Mouse (Mus musculus) retina, postnatal 7 days (tissue): ENCODE results near the gene Ttc22.

Experiments
- DNase-seq: peaks from one replicate; pipeline ENCODE4 v3.0.0-alpha.2; 2012; ENCODE audit warnings: low read depth, low spot score

Gene Ttc22

DNA sequence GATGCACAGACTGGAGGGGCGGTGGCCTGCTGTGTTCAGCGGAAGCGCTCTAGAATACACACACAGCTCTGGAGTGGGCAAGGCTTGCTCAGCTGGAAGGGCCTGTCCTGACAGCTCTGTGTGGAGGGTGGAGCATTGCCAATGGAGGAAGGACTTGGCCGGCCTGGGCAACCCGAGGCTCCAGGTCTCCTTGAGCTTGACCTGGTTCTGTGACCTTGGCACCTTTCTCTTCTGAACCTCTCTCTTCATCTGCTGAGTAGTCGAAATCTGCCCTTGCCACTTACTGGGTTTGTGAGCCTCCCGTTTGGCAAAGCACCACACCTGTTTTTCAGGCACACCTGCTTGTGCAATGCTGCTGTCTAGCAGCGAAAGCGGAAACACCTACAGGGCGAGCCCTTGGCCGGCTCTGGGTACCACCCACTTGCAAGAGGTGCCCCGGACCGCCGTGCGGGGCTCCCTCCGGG lies at the start of gene Ttc22:
Gene Ttc22, plus strand, starts transcription at position 403 of the 464 bp plus-strand sequence.
- no peak for DNase-seq

DNA sequence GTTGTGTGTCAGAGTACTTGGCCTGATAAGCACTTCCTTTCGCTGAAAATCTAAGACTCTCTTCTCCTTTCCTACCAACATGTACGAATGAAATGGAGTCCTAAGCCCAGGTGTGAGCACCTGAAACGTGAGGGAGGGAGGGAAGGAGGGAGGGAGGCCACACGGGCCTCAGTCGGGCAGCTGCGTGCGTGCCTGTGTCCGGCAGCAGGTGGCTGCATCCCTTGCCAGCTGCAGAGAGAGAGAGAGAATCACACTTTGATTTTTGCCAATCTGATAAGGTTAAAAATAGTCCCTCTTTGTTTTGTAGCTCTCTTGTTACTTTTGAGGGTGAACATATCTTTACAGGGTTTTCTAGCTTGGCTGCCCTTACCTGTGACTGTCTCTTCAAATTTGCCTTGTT lies 47.2 kb upstream of the Ttc22 start:
- no peak for DNase-seq

DNA sequence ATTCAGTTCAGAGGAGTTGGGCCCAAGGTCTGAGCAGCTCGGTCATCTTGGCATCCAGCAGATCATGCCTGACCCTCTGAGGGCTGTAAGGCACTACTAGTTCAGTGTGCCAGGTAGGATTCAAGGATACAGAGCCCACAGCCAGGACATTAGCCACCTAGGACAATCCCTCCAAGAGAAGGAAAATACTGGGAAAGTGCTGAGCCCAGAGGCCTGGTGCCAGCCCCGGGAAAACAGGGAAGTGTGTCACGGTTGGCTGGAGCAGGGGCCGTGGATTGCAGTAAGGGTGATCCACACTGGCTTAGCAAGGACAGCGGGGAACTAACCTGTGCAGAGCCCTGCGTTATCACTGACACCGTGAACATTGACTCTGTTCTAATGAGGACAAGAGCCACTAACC lies 44.7 kb upstream of the Ttc22 start:
- DNase-seq, result no peak

DNA sequence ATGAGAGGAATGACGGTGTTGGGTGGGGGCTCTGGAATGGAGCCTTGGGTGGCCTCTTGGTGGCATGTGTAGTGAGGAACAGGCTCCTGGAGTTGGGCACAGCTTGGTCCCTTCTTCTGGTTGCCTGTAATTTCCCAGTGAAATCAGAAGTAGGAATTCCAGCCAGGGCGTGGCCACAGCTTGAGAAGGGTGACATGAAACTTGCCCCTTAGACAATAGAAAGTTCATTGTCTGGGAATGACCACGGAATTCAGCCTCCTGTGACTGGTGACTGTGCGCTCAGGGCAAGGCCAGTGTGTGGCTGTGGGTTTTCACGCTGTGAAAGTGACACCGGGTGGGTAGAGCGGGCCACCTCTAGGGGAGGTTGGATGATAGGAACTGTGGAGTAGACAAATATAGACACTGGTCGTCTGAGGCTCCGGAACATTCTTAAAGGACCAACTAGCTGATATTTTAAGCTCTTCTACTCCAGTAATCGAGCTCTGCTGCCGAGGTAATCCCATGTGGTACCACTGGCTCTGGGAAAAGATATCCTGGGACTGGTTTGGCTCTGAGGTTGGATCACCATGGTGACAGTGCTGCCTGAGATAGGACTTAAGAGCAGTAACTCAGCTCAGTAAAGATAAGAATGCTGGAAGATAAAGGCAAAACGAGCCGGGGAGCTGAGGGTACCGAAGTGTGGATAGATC lies 40.9 kb upstream of the Ttc22 start:
- no peak for DNase-seq

DNA sequence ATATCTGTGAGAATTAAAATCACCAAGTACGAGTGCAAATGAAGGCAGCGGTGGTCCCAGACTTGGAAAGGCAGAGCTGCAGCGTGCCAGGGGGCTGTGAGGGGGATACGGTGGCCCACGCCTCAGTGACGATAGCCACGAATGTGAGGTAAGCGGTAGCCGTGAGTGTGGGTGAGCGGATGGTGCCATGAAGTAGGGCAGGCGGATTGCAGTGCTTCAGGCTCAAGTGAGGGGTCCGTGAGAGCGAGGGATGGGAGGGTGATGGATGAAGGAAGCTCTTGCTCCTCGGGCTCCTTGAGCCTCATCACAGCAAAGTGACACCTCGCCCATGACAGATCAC lies 40.4 kb upstream of the Ttc22 start:
- no peak for DNase-seq

DNA sequence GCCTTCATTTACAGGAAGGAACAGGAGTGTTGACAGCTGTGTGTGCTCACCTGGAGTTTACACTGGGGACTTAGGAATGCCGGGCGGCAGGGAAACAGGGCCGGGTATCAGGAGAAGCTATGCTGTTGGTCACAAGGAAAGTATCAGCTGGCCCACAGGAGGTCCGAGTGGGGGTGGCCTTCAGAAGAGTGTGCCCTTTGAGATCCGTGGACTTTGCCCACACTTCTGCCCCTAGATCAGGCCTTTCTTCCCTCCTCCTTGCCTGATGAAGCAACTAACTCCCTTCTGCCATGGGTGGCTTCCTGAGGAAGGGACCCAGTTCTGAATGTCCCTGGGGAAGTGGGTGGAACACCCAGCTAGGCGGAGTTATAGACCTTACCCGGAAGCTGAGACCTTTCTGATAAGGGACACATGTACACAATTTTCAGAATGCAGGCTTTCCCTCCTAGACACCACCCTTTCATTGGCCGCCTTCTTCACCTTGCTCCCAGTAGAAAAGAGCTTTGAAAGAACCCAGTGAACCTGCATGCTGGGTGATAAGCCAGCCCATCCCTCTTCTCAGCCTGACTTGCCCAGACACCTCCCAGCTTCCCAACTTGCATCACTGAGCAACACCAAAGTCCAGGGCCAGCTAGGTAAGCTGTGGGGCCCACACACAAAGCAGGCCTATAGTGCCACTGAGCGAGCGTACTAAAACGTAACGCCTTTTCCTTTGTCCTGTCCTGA lies 39.6 kb upstream of the Ttc22 start:
- DNase-seq, result no peak

DNA sequence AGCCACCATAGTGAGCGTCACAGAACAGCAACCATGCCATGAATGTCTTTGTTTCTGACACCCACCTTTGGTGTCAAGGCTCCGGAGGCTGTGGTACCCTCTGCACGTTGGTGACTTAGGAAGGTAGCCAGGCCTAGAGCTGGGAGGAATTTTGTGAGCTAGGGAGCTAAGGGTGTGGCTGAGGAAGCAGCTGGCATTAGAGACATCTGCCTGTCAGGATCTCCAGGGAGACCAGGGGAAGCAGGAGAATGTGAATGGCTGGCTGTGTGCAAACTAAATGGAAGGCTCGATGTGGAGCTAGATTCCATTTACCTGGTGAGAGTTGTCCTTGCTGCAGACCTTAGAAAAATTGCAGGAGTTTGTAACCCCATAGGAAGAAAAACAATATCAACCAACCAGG lies 37.6 kb upstream of the Ttc22 start:
- DNase-seq, result no peak

DNA sequence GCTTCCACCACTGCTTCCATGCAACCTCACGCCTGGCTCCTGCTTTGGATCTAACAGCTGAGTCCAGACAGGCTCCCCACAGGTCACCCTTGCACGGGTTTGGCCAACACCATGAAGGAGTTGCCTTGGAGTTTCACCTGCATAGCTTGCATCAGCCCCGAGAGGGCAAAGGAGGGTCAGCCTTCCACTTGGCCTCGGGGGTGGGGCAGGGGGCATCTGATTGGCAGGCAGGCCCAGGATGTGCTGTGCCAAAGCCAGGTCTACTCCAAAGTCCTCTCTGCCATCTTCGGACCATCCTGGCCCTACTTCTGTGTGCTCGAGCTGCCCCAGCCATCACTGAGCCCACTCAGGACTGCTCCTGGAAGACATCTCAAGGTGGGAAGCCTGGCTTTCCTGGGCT lies 35.2 kb upstream of the Ttc22 start:
- DNase-seq, result no peak

DNA sequence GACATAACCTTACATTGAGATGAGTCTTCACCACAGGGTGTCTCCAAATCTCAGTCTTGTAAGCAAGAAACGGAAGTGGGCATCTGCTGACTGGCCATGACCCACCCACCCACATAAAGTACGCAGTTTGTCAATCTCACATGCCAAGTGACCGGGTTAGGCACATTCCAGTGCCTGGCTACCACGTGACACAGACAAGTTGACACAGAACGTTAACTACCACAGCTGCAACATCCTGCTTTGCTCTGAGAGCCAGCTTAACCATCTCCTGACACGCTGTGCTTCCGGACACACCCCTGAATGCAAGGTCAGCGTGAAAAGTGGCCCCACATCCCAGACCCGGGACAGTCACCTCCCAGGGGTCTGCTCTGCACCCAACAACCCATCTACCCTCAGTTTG lies 32.1 kb upstream of the Ttc22 start:
- DNase-seq, result no peak

DNA sequence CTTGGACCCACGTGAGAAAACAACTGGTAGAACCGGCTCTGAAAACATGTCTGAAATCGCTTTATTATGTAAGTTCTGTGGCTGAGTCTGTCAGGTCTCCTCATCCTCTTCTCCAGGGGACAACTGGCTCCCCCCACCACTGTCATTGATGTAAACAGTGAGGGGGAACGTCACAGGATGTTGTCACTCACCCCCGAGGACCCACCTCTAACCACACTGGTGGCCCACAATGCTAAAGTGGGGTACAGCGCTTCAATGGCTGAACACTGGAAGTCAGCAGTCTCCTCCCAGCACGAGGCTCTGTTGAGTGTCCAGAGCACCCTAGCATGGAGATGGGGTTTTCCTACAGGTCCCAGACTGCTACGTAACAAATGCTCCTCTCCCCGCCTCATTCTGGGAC lies 31.4 kb upstream of the Ttc22 start:
- DNase-seq, result no peak

DNA sequence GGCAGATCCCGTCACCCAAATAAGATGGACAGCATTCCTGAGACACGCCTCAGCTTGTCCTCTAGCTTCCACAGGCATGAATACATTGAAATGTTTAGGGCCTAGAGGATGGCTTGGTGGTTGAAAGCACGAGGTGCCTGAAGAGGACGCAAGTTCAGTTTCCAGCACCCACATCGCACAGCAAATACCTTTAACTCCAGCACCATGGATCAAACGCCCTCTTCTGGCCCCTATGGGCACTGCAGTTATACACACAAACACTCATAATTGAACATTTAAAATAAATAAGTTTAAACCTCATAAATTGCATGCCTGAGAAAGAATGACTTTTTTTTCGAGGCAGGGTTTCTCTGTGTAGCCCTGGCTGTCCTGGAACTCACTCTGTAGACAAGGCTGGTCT lies 28.6 kb upstream of the Ttc22 start:
- DNase-seq, result no peak

DNA sequence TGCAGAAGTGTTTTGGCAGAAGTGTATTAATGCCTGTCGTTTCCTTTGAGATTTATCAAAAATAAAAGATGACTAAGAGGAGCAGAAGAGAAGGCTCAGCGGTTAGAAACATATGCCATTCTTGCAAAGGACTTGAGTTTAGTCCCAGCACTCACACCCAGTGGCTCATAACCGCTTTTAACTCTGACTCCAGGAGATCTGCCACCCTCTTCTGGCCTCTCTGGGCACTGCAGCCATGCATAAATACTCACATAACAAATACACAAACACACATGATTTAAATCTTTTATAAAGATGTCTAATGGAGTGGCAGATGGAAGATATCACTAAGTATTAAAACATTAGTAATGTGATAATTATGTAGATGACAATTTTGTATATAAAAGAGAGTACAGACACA lies 26.0 kb upstream of the Ttc22 start:
- no peak for DNase-seq

DNA sequence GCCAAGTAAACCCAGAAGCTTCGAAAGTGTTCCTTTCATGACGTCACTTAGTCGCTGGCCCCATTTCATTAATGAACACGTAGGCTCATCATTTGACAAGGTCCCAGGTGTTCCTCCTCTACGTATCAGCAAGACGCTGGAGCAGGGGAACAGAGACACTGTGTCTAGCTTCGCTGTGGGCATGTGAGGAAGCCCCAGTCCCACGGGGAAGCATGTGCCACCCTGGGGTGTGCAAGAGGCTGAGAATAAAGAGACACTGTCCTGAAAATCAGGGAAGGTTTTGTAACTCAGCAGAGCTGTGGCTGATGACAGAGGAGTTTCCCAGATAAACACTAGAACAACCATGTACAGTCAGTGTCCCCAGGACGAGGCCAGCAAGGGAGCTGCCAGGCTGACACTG lies 25.2 kb upstream of the Ttc22 start:
- no peak for DNase-seq

DNA sequence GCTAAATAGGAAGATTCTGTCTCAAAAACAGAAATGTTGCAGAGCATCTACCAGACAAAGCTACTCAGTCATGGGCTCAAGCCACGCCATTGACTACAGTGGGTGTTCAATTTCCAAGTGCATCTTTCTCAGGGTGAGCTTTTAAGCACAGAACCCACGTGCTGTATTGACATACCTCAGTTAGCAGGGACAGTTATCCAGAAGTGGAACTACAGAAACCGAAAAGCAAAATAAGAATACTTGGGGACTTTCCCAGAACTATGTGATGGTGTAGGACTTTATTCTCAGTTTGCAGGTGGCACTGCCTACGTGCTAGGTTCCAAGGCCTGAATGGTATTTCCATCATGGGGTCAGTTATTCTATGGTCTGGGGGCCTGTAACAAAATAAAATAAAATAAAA lies 24.5 kb upstream of the Ttc22 start:
- DNase-seq, result no peak

DNA sequence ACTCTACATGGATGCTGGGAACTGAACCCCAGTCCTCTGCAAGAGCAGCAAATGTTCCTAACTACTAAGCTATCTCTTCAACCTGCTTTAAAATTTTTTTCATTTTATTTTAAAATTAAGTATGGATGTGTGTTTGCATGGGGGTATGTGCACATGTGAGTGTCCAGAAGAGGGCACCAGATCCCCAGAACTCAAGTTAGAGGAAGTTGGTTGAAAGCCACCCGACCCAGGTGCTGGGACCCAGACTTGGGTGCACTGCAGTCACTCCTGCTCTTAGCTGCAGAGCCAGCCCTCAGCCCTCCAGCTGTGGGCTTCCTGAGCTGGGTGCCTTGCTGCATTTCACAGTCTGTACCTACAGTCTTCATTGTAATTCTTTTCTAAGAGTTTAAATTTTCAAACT lies 22.8 kb upstream of the Ttc22 start:
- no peak for DNase-seq

DNA sequence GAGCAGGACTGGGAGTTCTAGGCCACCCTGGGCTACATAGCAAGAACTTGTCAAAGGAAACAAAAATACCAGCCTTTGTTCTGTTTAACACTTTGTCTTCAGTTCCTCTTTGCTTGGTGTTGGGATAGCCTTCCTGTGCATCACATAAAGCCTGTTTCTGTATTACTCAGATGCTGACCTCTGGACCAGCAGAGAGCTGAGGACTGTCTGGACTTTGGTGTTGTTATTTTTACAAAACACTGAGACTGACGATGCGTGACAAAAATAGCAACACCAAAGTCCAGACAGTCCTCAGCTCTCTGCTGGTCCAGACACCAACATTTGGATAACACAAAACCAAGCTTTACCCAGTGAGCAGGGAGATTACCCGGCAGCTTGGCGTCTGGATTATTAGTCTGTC lies 21.5 kb upstream of the Ttc22 start:
- DNase-seq, result no peak

DNA sequence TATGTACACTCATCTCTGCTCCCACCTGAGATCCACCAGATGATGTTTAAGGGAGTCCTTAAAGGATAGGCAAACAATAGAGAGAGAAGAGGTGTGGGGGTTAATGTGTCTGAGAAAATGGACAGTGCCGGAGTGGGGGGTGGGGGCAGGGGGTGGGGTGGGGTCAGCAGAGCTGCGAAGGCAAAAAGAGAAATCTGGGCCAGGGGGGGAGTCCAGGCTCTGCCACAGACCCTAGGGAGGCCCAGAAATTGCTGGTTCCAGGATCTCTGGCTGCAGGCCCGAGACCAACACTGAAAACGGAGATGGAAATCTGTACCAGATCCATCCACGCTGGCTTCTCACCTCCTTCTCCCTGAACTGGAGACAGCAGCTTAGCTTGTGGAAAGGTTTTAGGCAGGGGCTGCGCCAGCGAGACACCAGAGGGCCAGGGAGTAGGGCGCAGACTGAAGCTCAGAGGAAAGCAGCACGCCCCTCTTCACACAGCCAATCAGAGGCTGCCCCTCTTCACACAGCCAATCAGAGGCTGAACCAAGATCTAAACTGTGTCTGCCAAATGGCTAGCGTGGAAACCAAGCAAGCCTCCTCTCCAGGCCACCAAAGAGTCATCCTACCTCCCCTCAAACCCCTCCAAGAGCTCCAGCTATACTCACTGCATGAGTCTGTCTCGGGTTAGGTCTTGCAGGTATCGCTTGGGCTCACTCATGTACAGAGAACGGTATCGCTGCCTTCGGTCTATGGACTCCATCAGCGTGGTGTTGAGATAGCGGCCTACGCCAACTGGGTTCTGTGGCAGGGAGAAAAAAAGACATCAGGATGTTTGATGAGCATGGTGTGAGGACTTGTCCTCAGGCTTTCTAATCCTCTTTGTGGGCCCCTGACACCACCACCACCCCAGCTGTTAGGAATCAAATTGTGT lies 15.3 kb upstream of the Ttc22 start:
- DNase-seq, result no peak

DNA sequence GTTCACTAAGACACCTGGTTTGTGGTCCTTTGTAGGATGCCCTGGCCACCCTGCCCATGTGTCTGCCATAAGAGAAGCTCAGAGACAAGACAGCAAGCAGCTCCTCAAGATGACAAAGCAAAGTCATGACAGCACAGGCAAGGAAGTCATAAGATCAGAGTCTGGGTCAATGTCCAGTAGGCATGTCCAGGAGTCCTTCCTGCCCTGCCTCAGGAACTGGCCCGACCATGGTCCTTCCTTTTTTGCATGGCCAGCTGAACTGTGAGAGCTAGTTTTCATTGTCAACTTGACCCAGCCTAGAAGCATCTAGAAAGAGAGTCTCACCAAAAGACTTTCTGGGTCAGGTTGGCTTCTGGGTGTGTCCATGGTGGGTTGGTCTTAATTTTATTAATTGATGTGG lies 14.3 kb upstream of the Ttc22 start:
- no peak for DNase-seq

DNA sequence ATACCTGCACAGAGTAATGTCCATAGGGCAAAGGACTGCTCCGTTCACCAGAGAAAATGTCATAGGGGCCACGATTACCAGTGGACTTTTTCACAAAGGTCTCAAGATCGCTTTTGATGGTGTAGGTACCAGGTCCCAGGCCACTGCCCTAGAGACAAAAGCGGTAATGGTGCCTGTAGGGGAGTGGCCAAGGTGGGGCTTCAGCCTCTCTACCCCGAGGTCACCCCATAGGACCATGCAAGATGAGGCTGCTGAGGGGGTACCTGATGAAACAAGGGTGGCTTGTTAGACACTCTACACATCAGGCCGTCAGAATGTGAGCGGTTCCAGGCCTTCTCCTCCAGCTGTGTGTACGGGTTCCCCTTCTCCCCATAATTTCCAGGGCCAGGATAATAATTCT lies 9.1 kb upstream of the Ttc22 start:
- DNase-seq, result no peak

DNA sequence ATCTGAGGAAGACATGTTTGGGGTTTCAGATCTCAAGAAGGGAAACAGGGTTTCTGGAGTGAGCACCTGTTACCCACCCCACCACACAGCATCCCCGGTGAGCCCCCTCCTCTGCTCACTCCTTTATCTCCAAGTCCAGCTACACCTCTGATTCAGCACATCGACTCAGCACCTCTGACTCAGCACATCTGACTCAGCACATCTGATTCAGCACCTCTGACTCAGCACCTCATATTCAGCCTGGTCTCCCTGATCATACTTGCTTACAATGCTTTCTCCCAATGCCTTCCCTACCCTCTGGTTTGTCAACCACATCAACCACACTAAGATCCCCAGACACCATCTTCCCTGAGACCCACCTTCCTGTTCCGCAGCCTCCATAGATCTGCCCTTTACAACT lies 8.7 kb upstream of the Ttc22 start:
- DNase-seq, result no peak

DNA sequence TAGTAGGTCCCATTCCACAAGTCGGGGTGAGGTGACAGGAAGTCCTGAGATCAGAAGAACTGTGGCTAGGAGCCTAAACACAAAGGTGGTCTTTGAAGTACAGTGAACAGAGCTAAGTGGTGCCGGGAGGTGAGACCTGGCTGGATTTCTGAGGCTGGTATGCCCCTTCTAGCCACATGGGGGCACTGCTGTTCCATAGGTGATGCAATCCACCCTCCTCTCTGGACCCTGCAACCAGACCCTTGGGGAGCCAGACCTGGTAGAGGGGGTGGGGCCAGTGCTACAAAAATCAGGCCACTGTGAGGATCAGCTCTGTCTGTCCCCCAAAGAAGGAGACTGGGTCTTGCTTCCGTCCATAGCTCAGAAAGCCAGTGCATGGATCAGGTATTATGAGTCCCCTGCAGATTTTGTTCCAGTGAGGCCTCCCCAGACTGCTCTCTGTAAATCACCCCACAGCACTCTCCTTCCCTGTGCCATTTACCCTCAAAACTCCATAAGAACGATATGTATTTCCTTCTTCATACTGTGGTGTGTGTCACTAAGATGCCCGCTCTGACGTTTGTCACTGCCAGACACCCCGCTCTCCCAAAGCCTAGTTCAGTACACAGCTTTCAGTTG lies 7.9 kb upstream of the Ttc22 start:
- peak; percentile 54 for DNase-seq

DNA sequence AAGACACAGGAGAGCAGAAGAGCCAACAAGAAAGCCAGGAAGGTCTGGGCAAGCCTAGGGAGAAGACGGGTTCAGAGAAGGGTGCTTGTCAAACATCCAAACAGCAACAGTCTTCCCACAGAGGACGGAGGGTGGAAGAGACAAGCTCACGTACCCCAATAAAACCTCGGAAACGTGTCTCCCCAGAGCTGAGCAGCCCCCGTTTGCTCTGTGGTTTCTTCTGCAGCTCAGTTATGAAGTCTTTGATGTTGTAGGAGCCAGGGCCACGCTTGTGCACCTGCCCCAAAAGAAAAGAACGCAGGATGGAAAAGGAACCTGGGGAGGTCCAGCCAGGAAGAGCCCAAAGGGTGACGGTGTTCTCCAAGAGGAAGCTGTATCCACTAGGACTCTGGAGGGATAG lies 7.4 kb upstream of the Ttc22 start:
- no peak for DNase-seq
